15 mouse cellular contexts compared by ENCODE assay signal in the genomic region with DNA sequence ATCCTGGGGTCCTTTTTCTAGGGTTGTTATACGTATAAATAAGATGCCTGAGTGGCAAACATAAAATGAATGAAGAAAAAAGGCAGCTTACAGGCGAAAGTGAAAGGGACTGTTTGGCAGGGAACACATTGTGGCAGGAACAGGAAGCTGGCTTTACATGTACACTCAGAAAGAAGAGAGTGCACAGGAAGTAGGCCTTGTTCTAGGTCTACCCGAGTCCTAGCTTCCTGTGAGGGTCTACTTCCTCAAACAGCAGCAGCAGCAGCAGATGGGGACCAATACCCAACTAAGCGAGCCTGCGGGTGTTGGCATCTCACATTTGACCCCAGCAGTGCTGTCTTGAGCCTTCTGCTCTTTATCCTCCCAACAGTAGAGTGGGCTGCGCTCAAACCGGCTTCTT.
DNase-seq lines count a peak whose midpoint lies in the region; ATAC-seq and TF ChIP-seq lines count a peak whose summit lies in the region.
"Had no signal": no experiment of that assay in that cellular context is flagged by ENCODE, and none has a peak within 500 bp of the region (broad histone marks: within the 10 kb centered on the region; RNA-seq: fewer than 3 reads in every experiment).

No protein-coding gene starts in this region.

- no peak overlapping the region for H3K9ac ChIP-seq in liver, adult 2 months (ENCODE audit: low read depth, low read length)
- H3K9ac ChIP-seq in liver, embryonic 11.5 days (ENCODE audit: low read depth, low read length): no peak overlapping the region
- no peak overlapping the region for H3K9ac ChIP-seq in heart, adult 2 months (ENCODE audit: low read depth, low read length)
- H3K9ac ChIP-seq: embryonic facial prominence, embryonic 13.5 days; forebrain, embryonic 13.5 days; limb, embryonic 15.5 days had no signal

- no peaks in the 10 kb centered on the region for H3K79me2 ChIP-seq in liver, adult 2 months (ENCODE audit: control insufficient read depth, insufficient read depth, low read length)
- no peaks in the 10 kb centered on the region for H3K79me2 ChIP-seq in heart, adult 2 months (replicated peaks; ENCODE audit: control insufficient read depth, insufficient read depth, low read length)

- no peaks in the 10 kb centered on the region for H3K9me3 ChIP-seq in liver, embryonic 11.5 days (ENCODE audit: control insufficient read depth, low read length)
- H3K9me3 ChIP-seq: embryonic facial prominence, embryonic 13.5 days; forebrain, embryonic 13.5 days; limb, embryonic 15.5 days had no signal

- 80% methylated on average over 7 of the region's 7 CpGs for WGBS in liver, adult 2 months
- WGBS in liver, embryonic 11.5 days: 75% methylated on average over 7 of the region's 7 CpGs
- whole genome bisulfite sequencing in heart, adult 2 months: 73% methylated on average over 7 of the region's 7 CpGs
- 88% methylated on average over 7 of the region's 7 CpGs for WGBS in cerebellum, adult 2 months

- no peak for TF ChIP-seq POLR2A in liver, adult 2 months (IDR thresholded peaks at IDR 0.05; ENCODE audit: extremely low read depth, insufficient read depth, low read length)
- no peak for TF ChIP-seq POLR2A in heart, adult 2 months (IDR thresholded peaks at IDR 0.05; ENCODE audit: insufficient read depth, low read depth, low read length)
- TF ChIP-seq POLR2A in cerebellum, adult 2 months (IDR thresholded peaks at IDR 0.05; ENCODE audit: borderline replicate concordance, insufficient read depth, low read length): no peak

- DNase-seq in liver, adult 2 months (ENCODE audit: extremely low read depth, low read depth, low spot score): peak; percentile 17
- no peak for DNase-seq in liver, embryonic 11.5 days (ENCODE audit: low spot score)
- peak; percentile 82 for DNase-seq in naive thymus-derived CD4-positive, alpha-beta T cell, adult 2 months (ENCODE audit: low read depth)
- peak; percentile 46 to 58 for DNase-seq in thymus, postnatal 36 days
- DNase-seq in heart, adult 2 months: no peak
- no peak for DNase-seq in layer of hippocampus, adult 11-12 months (ENCODE audit: low spot score)
- DNase-seq in cerebellum, adult 2 months: no peak
- DNase-seq: cerebellum, postnatal 10 days; gastrocnemius, postnatal 10 days; kidney, postnatal 25 days; lung, postnatal 10 days had no signal

- no peak for ATAC-seq in liver, embryonic 11.5 days (replicated peaks; ENCODE audit: low FRiP score)
- ATAC-seq in activated CD4-positive, CD25-positive, alpha-beta regulatory T cell, adult 4 months: peak; percentile 100
- ATAC-seq: forebrain, embryonic 13.5 days had no signal

- no peak overlapping the region for H3K4me3 ChIP-seq in liver, adult 2 months (ENCODE audit: insufficient read depth, low read depth, low read length)
- no peak overlapping the region for H3K4me3 ChIP-seq in liver, embryonic 11.5 days (ENCODE audit: low read depth, low read length)
- H3K4me3 ChIP-seq in heart, adult 2 months: no peak overlapping the region
- no peak overlapping the region for H3K4me3 ChIP-seq in cerebellum, adult 2 months (replicated peaks; ENCODE audit: insufficient read depth, low read depth, low read length)
- H3K4me3 ChIP-seq: embryonic facial prominence, embryonic 13.5 days; forebrain, embryonic 13.5 days; limb, embryonic 15.5 days had no signal

- no peak for TF ChIP-seq EP300 in heart, adult 2 months (IDR thresholded peaks at IDR 0.05; ENCODE audit: insufficient read depth, low read depth, low read length)

- no peaks in the 10 kb centered on the region for H3K36me3 ChIP-seq in liver, adult 2 months (ENCODE audit: control insufficient read depth, insufficient read depth, low read length)
- H3K36me3 ChIP-seq in liver, embryonic 11.5 days (ENCODE audit: control insufficient read depth, insufficient read depth, low read length): no peaks in the 10 kb centered on the region
- H3K36me3 ChIP-seq in heart, adult 2 months (ENCODE audit: control insufficient read depth, insufficient read depth, low read length): no peaks in the 10 kb centered on the region

- no peak overlapping the region for H3K27ac ChIP-seq in liver, adult 2 months (replicated peaks; ENCODE audit: insufficient read depth, low read depth, low read length)
- no peak overlapping the region for H3K27ac ChIP-seq in liver, embryonic 11.5 days (ENCODE audit: low read depth, low read length)
- H3K27ac ChIP-seq in heart, adult 2 months: no peak overlapping the region
- H3K27ac ChIP-seq in cerebellum, adult 2 months (ENCODE audit: insufficient read depth, low read length): no peak overlapping the region
- H3K27ac ChIP-seq: embryonic facial prominence, embryonic 13.5 days; forebrain, embryonic 13.5 days; limb, embryonic 15.5 days had no signal

- TF ChIP-seq CTCF in liver, adult 2 months (IDR thresholded peaks at IDR 0.05; ENCODE audit: low read depth, low read length): no peak
- no peak for TF ChIP-seq CTCF in heart, adult 2 months (IDR thresholded peaks at IDR 0.05)
- TF ChIP-seq CTCF in cerebellum, adult 2 months (IDR thresholded peaks at IDR 0.05; ENCODE audit: borderline replicate concordance, insufficient read depth, low read depth, low read length): no peak

- no peaks in the 10 kb centered on the region for H3K27me3 ChIP-seq in liver, adult 2 months (ENCODE audit: control insufficient read depth, insufficient read depth, low read length)
- no peaks in the 10 kb centered on the region for H3K27me3 ChIP-seq in liver, embryonic 11.5 days (replicated peaks; ENCODE audit: control insufficient read depth, insufficient read depth, low read length)
- H3K27me3 ChIP-seq in heart, adult 2 months (ENCODE audit: control insufficient read depth, insufficient read depth, low read length): no peaks in the 10 kb centered on the region
- no peaks in the 10 kb centered on the region for H3K27me3 ChIP-seq in cerebellum, adult 2 months (ENCODE audit: control insufficient read depth, insufficient read depth, low read length)
- H3K27me3 ChIP-seq: embryonic facial prominence, embryonic 13.5 days; forebrain, embryonic 13.5 days; limb, embryonic 15.5 days had no signal

- intact Hi-C loops in heart, adult 2 months (cut with DNase I): no loop called here

- H3K4me1 ChIP-seq in liver, adult 2 months (ENCODE audit: control insufficient read depth, insufficient read depth, low read length): no peaks in the 10 kb centered on the region
- H3K4me1 ChIP-seq in liver, embryonic 11.5 days (replicated peaks; ENCODE audit: control insufficient read depth, insufficient read depth, low read length): no peaks in the 10 kb centered on the region
- H3K4me1 ChIP-seq in heart, adult 2 months (ENCODE audit: control insufficient read depth, insufficient read depth, low read length): peaks cover 9% of the 10 kb centered on the region
- peaks cover 6% of the 10 kb centered on the region for H3K4me1 ChIP-seq in cerebellum, adult 2 months (ENCODE audit: control insufficient read depth, insufficient read depth, low read length)
- H3K4me1 ChIP-seq: embryonic facial prominence, embryonic 13.5 days; forebrain, embryonic 13.5 days had no signal

- H3K4me2 ChIP-seq in liver, embryonic 11.5 days: no peak overlapping the region
- H3K4me2 ChIP-seq: embryonic facial prominence, embryonic 13.5 days; forebrain, embryonic 13.5 days; limb, embryonic 15.5 days had no signal

Comparison
In these comparisons a context has a peak if more than half of its experiments do, and no peak if none do; other contexts are left out.
1. DNase-seq: peak in liver, adult 2 months (single experiment), naive thymus-derived CD4-positive, alpha-beta T cell, adult 2 months (single experiment) and thymus, postnatal 36 days (2 of 2); none in liver, embryonic 11.5 days (single experiment), heart, adult 2 months (0 of 2), layer of hippocampus, adult 11-12 months (single experiment) and cerebellum, adult 2 months (0 of 2).